Mouse (Mus musculus) layer of hippocampus, adult 11-12 months (tissue): ENCODE measurements around the gene Atg4a-ps.

Experiments
- DNase-seq: peaks from one replicate; pipeline ENCODE4 v3.0.0; 2022; ENCODE audit warnings: low spot score

Gene Atg4a-ps

DNA sequence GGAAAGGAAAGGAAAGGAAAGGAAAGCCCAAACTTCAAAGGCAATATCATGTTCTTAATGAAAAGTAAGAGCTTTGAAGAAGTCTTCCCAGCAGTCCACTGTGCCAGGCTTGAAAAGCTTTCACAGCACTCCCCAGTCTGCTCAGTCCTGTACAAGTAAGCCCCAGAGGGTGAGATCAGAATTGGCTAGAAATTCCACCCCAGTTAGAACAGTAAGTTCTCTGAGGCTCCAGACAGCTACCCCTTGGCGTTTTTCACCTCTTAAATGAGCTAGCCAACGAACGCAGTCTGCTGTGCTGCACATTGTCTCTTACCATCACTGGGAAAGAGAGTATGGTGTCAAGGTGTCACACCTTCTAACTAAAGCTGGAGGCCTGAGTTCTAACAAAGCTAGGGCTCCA is 18.2 kb downstream of the Atg4a-ps start:
- DNase-seq = no peak

DNA sequence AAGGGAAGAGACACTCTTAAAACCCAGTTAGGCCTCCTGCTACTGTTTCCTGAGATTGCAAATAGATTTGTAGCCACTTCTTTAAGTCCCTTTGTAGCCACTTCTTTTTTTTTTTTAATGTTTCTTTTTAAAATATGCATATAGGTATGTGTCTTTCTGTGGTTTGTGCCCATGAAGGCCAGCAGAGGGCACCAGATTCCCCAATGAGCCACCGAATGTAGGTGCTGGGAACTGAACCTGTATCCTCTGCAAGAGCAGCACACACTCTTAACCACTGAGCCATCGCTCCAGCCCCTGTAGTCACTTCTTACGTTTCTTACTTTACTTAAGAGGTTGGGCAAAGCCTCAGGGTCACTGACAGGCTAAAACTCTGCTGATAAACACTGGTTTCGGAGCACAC is 19.4 kb downstream of the Atg4a-ps start:
- no peak for DNase-seq

DNA sequence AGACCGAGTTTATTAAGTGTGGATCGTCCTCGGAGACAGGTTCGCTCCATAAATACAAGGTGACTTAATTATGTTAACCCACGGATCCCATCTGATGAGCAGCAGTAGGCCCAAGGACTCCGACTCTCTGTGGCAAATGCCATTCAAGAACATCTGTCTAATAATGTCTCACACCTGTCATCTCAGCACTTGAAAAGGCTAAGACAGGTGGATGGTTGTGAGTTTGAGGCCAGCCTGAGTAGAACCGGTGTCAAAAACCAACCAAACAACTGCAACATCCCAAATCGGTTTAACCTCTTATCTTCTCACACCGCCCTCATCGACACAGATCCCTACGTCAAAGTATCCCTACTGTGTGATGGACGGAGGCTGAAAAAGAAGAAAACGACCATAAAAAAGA is 20.7 kb downstream of the Atg4a-ps start:
- no peak for DNase-seq

DNA sequence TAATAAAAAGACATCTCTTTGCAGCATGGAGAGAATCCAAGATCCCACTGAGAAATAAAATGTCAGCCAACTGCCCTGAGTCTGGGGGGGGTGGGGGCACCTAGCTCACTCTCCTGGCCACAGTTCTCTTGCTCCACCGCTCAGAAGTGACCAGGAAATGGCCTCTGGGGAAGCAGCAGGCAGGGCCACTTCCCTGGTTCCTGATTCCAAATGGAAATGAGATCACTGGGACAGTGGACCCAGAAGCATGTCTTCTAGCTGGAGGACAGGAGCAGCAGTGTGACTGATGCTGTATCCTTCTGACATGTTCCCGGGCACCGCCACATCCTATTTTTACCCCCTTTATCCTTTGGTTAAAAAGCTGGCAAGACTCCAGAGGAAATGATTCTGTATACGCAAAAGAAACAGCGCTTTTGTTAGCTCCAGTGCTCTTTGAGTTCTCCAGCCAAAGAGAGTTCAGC is 21.2 kb downstream of the Atg4a-ps start:
- DNase-seq = no peak

DNA sequence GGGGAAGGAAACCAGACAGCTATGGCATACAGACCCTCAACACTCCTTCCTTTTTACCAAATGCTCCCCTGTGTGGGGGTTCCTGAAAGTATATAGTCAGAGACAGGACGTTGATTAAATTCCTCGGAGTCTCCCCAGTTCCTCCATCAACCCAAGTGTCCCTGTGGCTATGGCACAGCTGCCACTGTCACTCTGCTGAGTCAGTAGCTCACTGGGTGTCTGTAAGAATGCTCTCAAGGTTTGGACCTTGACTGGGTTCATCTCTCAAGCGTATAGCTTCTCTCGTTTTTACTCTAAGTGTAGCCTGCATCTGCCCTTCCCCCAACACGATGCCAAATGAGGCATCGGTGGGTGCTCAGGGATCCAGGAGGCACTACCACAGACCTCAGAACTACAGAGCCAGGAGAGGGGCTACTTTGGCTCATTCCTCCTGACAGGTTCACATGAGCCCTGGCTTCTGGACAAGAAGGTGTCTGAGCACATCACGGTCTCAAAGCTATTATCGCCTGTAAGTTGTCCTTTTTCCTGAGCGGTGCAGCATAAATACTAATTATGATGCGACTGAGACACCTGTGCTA is 21.9 kb downstream of the Atg4a-ps start:
- no peak for DNase-seq

DNA sequence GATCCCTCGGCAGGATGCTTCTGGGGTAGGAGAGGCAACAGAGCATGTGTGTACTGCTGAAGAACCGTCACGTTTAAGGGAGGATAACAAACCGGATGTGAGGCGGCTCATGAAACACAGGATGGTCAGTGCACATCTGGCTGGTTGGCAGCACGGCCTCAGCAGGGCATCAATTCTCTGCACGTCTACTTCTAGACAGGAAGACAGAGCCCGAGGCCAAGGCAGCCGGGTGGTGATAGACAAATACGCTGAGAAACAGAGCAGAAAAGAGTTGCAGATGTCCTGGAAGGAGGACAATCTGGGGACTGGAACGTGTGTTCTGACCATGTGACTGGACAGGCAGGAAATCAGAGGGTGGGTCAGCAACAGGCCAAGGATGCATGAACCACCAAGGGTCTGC is 25.8 kb downstream of the Atg4a-ps start:
- no peak for DNase-seq

DNA sequence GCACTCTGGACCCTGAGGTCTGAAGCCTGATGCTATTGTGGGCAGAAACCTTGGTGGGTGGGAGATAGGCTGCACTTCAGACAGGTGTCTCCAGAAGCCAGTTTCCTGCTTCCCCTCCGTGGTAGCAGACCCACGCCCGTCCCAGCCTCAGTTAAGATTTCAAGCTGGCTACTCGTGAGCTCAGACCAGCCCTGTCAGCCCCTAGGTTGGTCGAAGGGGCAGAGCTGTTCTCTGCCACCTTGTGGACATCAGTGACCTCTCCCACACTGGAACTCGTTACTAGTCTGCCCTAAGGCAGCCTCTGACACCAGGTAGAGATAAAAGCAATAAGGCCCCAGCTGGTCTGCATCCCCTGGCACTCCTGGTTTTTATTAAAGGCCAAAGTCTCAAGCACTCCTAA is 28.9 kb downstream of the Atg4a-ps start:
- no peak for DNase-seq

DNA sequence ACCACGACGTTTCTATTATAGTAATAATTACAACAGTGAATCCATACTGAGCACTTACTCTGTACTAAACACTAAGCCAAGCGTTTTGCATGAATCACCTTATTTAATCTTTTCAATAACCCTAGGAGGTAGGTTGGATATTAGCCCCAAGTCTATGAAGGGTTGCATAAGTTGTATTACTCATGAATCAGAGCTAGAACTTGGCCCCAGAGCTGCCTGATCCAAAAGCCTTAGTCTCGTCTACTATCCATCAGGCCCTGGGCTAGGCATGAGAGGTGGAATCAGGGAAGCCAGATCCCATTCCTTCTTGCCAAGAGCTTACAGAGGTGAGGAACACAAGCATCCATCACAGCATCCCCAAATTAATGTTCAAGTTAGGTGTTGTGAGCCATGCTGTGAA is 30.2 kb downstream of the Atg4a-ps start:
- no peak for DNase-seq

DNA sequence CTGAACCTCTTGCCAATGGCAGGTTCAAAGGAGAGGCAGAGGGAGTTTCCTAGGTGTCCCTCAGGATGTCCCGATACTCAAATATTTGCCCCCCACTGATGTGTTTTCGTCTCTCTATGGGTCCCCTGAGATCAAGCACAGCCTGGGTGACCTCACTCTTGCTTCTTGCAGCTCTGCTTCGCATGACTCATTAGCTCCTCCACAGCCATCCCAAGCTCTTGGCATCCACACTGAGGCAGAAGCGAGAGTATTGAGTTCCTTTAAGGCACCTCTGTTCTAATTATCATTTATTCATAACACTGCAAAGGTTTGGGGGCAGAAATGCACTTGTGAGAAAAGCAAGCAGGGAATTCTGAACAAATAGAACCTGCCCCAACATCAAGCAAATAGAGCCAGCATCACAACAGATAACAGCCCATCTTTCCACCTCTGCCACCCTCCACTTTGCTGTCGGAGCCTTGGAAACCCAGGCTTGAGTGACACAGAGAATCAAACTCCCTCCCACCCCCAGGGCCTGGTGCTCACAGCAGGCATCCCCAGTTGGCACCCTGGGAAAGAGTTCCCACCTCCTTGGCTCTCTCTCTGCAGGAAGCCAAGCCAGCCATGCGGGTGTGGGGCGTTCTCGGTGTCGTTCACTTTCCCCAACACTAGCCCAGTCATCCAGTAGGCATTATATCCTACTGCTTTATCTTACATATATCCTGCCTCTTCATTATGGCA is 33.1 kb downstream of the Atg4a-ps start:
- peak; percentile 54 for DNase-seq

DNA sequence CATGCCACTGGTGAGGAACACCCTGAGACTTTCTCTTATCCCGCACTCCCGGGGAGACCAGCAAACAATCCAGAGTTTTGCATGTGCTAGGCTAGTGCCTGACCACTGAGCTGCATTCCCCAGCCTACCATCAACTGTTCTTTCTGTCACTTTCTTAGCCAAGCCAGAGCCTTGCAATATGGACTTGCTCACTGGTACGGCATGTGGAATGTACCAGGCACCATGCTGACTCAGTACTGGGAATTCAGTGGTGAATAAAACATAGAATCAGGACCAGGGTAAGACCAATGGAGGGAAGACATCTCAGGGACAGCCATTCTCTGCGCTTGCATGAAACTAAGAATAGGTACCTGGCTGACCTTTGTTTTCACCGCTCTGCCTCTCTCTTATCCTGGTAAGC is 35.6 kb downstream of the Atg4a-ps start:
- no peak for DNase-seq

DNA sequence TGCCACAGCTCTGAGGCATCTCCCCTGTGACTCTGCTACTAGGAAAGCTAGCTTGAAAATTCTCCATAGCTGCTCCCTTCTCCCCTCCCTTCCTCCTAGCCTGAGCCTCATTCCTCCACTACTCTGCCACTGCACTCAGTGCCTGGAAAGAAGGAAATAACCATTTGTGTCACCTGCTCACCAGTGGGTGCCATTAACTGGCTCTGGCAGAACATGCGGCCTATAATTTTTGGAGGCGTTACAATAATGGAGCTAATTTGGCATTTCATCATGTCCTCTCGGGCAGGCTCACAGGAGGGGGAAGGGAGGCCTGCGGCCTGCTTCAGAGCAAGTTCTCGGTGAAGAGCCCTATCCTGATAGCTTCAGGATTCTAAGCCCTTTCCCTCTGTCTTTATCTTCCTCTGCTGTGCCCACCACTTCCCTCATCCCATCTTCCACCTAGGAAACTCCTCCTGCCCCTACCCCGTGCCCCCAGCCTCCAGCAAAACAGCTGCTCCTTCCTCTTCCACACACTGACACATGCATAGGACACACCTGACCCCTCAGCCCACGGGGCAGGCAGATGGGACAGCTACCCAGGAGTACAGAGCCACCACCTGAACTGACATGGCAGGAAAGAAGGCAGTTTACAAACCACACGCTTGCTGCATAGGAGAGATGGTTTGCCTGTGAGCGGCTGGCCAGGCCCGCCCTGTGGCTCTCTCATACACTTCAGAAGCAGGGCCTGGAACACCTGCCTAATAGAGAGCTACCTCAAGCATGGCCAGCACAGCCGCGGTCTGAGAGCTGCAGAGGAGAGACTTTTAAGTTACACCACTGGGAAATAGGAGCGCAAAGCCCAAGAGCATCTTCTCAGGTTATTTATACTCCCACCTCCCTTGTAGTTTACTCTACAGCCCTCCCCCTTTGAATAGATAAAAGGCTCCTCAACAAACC is 38.9 kb downstream of the Atg4a-ps start:
- no peak for DNase-seq

DNA sequence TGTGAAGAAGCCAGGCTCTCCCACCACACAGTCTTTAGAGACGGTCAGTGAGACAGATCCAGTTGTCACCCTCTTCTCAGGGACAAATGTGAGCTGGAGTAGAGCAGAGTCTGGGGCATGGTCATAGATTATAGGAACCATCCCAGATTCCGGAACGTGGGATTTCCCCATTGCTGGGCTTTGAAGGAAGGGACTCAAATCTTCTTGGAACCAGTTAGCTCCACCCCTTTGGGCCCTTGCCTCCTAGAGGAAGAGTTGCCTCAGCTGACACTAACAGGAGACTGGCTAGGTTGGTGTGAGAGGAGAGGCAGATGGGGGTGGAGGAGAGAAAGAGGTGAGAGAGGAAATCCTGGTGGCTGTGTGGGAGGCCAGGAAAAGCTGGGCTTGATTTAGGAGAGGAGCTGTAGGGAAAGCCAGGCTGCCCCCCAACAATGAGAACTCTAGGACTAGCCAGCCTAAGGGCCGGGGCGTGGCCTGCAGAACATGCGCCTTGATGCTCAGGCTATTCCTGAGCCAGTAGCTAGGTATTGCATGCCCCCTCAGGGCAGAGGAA is 39.7 kb downstream of the Atg4a-ps start:
- DNase-seq = no peak

DNA sequence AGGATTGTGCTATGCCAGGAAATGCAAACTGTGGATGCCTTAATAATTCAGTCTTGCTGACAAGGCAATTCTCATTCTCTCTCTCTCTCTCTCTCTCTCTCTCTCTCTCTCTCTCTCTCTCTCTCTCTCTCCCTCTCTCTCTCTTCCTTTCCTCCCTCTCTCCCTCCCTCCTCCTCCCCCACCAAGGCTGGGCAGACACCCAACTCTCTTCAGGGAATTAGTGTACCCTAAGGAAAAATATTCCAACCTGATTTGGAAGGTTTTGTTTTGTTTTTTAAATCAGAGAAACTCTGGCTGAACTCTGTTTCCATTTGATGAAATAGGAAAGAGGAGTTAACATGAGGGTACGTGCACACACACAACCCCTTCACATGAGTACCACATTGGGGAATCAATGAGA is 44.3 kb downstream of the Atg4a-ps start:
- DNase-seq = no peak

DNA sequence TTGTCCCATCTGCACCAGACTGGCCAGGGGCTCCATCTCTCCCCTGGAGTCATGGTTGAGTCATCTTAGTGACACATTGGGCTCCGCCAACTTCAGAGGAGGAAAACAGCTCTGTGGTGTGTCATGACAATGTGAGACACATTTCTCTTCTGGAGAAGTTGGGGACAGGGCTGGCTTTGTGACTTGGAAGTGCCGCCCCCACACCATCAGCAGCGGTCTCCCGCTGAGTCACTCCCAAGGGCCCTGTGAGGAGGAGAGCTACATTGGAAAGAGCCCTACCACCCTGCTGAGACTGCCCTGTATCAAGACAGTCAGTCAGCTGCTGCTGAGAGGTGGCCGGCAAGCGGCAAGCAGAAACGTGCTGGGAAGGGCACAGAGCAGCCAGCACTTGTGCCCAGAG is 44.9 kb downstream of the Atg4a-ps start:
- DNase-seq = no peak

DNA sequence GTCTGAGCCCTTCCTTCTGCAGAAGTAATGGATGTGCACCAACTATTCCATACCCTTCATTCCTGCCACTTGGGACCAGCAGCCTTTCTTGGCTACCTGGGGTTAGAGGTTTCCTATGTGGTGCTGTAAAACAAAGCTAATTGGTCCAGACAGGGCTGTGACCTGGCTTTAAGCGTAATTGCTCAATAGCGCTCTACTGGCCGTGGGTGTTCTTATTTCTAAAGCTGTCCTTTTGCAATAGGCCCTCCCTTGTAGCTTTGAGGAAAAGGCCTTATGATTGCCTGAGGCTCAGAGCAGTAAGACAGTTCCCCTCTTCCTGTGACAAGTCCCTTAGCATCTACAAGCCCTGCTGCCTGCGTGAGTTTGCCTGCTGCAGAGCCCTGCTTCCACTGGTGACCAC is 48.3 kb downstream of the Atg4a-ps start:
- DNase-seq = no peak

DNA sequence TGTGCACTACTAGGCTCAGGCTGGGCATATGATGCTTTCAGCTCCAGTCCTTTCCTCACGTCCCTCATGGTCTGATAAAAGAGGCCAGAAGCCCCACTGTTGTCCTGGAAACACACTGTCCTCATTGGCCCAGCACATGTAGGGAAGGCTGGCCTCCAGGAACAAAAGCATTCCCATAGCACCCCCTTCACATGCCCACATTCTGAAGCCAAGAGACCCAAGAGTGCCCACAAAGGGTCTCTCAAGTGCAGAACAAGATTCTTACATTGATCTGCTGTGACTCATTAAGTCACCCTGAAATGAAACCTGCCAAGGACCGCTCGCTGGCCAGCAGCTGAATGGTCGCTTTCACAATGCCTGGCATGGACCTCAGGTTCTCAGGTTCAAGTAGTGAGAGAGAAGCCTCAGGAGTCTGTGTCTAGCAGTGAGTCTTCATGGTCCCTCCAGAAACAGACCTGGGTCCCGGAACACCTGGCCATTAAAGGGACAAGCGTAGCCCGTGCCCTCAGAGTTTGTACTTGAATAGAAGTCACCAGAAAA is 50.5 kb downstream of the Atg4a-ps start:
- no peak for DNase-seq
